Mouse (Mus musculus) midbrain, embryonic 15.5 days (tissue): Measurements from ENCODE around the gene Get4. TPM values are rescaled to one million over a fixed set of nuclear protein-coding genes. Genes with fewer than 3 reads are reported as not detected.

Source experiments
- ATAC-seq: fragments of 200-750 bp; cut with Nextera tagmentation; replicated peaks from 2 replicates; pipeline ENCODE4 v1.8.0; 2017; ENCODE audit warnings: moderate TSS enrichment
- H3K27ac ChIP-seq: fragments of 300-500 bp; sonication (generic); 2 replicates; pipeline ENCODE4 v1.5.1; 2015; ENCODE audit warnings: mild to moderate bottlenecking, inconsistent platforms
- H3K27me3 ChIP-seq: fragments of 300-500 bp; sonication (generic); replicated peaks from 2 replicates; pipeline ENCODE4 v1.6.1; 2015; ENCODE audit warnings: inconsistent platforms
- H3K36me3 ChIP-seq: fragments of 300-500 bp; sonication (generic); replicated peaks from 2 replicates; pipeline ENCODE4 v1.6.1; 2015; ENCODE audit warnings: inconsistent platforms
- H3K4me1 ChIP-seq: fragments of 300-500 bp; sonication (generic); 2 replicates; pipeline ENCODE4 v1.6.1; 2015; ENCODE audit warnings: inconsistent platforms
- H3K4me2 ChIP-seq: fragments of 300-500 bp; sonication (generic); 2 replicates; pipeline ENCODE4 v1.6.1; 2015; ENCODE audit warnings: inconsistent platforms, mild to moderate bottlenecking, moderate library complexity
- H3K4me3 ChIP-seq: fragments of 300-500 bp; sonication (generic); 2 replicates; pipeline ENCODE4 v1.5.1; 2015; ENCODE audit warnings: mild to moderate bottlenecking, inconsistent platforms
- H3K9ac ChIP-seq: fragments of 300-500 bp; sonication (generic); 2 replicates; pipeline ENCODE4 v1.6.1; 2015; ENCODE audit warnings: mild to moderate bottlenecking, inconsistent platforms
- H3K9me3 ChIP-seq: fragments of 300-500 bp; sonication (generic); 2 replicates; pipeline ENCODE4 v1.6.1; 2016; ENCODE audit warnings: inconsistent platforms
- WGBS: fragments of 180-500 bp; shearing (Covaris S2); methylation state at CpG from one replicate; pipeline ENCODE4 v1.1.7; 2015; ENCODE audit warnings: mixed read lengths; 5-methylcytosine and 5-hydroxymethylcytosine counted together
- polyA plus RNA-seq: library from polyadenylated mRNA; unstranded; fragments of >200 nt; fragmentation: Nextera tagmentation; extraction: Ambion mirVana; gene quantifications from 2 replicates; pipeline ENCODE4 v1.2.1, GENCODE M21; 2015

Get4 gene
- polyA plus RNA-seq, 1 experiment from 2014 or later, result 119 TPM

- no peak overlapping the region for H3K4me2 ChIP-seq
- no peaks in the 10 kb centered on the region for H3K36me3 ChIP-seq
- no peaks in the 10 kb centered on the region for H3K4me1 ChIP-seq
- H3K9ac ChIP-seq, result no peak overlapping the region
- no peak overlapping the region for H3K4me3 ChIP-seq
- H3K27me3 ChIP-seq, result no peaks in the 10 kb centered on the region
- 91% methylated on average over 4 of the region's 4 CpGs for WGBS
- ATAC-seq, result no peak
- H3K9me3 ChIP-seq, result no peaks in the 10 kb centered on the region
- no peak overlapping the region for H3K27ac ChIP-seq
These were observed 35.7 kb downstream of the Get4 start for GRCm38 (mm10) chr5:139287787-139288186.

DNA sequence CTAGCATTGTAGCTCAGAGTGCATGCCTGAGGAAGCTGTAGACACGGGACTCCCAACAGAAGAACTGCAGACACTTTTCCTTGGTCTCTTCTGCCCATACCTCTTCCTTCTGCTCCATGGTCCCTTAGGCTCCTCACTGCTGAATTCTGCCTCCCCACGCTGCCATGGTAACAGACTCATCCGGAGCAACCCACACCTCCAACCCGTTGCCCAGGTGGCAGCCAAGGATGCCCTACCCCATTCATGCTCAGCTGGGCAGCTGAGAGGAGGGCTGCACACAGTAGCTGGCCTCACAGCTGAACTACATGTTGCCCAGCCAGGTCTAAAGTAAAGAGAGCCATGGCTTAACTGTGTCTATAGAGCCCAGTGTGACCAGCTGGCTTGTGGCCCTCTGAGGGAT lies 36.5 kb downstream of the Get4 start:
- H3K4me2 ChIP-seq, result no peak overlapping the region
- no peaks in the 10 kb centered on the region for H3K4me1 ChIP-seq
- whole genome bisulfite sequencing, result 76% methylated on average over 4 of the region's 4 CpGs
- no peaks in the 10 kb centered on the region for H3K36me3 ChIP-seq
- H3K27me3 ChIP-seq, result no peaks in the 10 kb centered on the region
- no peaks in the 10 kb centered on the region for H3K9me3 ChIP-seq
- H3K9ac ChIP-seq, result no peak overlapping the region
- H3K4me3 ChIP-seq, result no peak overlapping the region
- no peak overlapping the region for H3K27ac ChIP-seq
- ATAC-seq, result no peak

DNA sequence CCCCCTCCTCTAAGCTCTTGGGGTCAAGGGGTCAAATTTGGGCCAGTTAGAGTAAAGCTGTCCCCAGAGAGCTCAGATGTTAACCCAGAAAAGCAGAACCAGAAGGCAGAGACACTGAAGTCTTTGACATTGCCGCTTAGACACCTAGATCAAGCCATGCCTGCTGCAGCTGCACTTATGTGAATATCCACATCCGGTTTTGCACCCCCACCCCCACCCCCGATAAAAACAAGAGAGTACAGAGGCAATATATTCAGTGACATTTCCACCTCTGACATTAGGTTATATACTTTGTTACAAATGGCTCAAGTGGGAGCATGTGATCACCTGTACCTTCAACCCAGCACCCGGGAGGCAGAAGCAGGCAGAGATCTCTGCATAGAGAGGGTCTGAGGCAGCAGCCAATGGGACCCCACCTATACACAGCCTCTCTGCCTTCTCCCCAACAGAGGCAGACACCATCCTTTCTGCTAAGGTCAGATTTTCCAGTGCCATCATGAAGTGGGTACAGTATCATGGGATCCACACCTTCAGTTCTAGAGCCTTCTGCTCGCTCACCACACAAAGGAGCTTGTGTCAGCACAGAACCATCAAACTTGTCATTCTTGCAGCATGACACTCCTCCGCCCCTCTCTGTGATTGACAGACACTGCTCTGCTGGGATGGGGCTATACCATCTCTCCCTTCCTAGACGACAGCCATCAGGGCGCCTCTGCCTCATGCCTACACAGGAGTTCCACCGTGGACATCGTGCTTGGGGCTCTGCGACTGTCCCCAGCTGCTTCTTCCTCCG lies 38.5 kb downstream of the Get4 start:
- no peak for ATAC-seq
- WGBS, result 89% methylated on average over 12 of the region's 12 CpGs
- Histone ChIP-seq H3K27ac (no peak overlapping the region), H3K9ac (no peak overlapping the region), H3K36me3 (0 out of 2 replicates have a peak, but pooled peaks cover 2% of the 10 kb centered on the region), H3K9me3 (no peaks in the 10 kb centered on the region), H3K4me3 (no peak overlapping the region), H3K4me1 (no peaks in the 10 kb centered on the region), H3K27me3 (no peaks in the 10 kb centered on the region), H3K4me2 (no peak overlapping the region)

DNA sequence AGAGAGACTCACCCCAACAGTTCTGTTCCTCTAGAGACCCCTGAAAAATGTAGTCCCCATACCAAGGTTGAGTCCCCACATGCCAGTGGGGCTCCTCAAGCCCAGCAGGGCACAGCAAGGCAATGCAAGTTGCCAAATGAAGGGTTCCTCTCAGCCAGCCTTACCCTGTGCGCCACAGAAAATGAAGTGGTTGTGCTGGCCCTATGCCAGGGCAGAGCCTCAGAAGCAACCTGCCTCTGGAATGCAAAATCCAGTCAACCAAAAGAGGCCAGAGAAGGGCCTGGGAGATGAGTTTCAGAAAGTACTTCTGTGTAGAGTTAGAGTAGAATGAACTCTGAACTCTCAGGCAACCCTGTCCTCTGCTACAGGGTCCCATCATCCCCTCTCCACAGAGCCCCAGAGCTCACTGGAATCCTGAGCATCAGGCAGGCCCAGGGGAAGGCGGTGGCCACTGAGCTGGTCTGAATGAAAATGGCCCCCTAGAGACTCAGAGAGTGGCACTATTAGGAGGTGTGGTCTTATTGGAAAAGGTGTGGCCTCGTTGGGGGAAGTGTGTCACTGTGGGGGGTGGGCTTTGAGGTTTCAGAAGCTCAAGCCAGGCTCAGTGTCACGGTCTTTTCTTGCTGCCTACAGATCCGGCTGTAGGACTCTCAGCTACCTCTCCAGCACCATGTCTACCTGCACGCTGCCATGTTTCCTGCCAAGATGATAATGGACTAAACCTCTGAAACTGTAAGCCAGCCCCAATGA lies 39.9 kb downstream of the Get4 start:
- Histone ChIP-seq H3K4me2 (no peak overlapping the region), H3K9ac (no peak overlapping the region), H3K27me3 (no peaks in the 10 kb centered on the region), H3K4me1 (no peaks in the 10 kb centered on the region), H3K4me3 (no peak overlapping the region), H3K9me3 (no peaks in the 10 kb centered on the region), H3K36me3 (0 out of 2 replicates have a peak, but pooled peaks cover 2% of the 10 kb centered on the region), H3K27ac (no peak overlapping the region)
- ATAC-seq, result no peak
- 68% methylated on average over 6 of the region's 6 CpGs for WGBS

GRCm38 (mm10) chr5:139294089-139294488 lies 42.0 kb downstream of the Get4 start:
- no peaks in the 10 kb centered on the region for H3K9me3 ChIP-seq
- no peak for ATAC-seq
- H3K4me1 ChIP-seq, result no peaks in the 10 kb centered on the region
- H3K4me3 ChIP-seq, result no peak overlapping the region
- no peak overlapping the region for H3K9ac ChIP-seq
- no peak overlapping the region for H3K27ac ChIP-seq
- H3K4me2 ChIP-seq, result no peak overlapping the region
- 0 out of 2 replicates have a peak, but pooled peaks cover 2% of the 10 kb centered on the region for H3K36me3 ChIP-seq
- no peaks in the 10 kb centered on the region for H3K27me3 ChIP-seq
- WGBS, result 79% methylated on average over 2 of the region's 2 CpGs

DNA sequence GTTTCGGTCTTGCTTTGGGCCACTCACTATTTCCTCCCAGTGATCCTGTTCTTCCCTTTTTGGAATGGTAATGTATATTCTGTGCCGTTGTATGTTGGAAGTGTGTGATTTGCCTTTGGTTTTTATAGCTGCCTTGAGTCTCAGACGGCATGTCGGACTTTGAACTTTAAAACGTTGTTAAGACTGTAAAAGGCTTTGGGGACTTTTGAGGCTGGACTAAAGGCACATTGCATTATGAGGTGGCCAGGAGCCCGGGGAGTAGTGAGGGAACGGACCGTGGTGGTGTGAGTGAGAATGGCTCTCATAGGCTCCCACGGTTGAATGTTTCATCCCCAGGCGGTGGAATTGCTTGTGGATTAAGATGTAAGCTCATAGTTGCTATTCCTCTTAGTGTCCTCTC lies 45.0 kb downstream of the Get4 start:
- no peaks in the 10 kb centered on the region for H3K9me3 ChIP-seq
- H3K9ac ChIP-seq, result no peak overlapping the region
- no peak for ATAC-seq
- 0 out of 2 replicates have a peak, but pooled peaks cover 2% of the 10 kb centered on the region for H3K36me3 ChIP-seq
- H3K4me1 ChIP-seq, result no peaks in the 10 kb centered on the region
- no peak overlapping the region for H3K27ac ChIP-seq
- 82% methylated on average over 10 of the region's 10 CpGs for WGBS
- H3K4me3 ChIP-seq, result no peak overlapping the region
- H3K4me2 ChIP-seq, result no peak overlapping the region
- no peaks in the 10 kb centered on the region for H3K27me3 ChIP-seq

DNA sequence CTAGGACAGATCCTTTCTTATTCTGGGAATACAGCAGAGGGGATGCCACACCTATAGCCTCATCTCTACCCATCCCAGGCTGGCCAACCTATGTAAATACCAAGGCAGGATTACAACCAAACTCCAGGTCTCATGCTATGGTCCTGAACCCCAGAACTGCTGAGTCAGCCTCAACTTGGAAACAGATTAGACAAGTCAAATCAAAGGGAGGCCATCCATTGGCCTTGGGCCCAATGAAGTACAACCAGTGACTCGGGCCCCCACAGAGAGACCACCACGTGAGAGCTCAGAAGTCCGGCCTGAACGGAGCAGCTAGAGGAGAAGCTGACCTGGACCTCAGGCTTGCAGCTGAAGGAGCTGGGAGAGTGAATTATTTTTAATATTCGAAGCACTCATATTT lies 45.6 kb downstream of the Get4 start:
- H3K4me1 ChIP-seq, result no peaks in the 10 kb centered on the region

GRCm38 (mm10) chr5:139302101-139302500 lies 50.0 kb downstream of the Get4 start:
- no peak for ATAC-seq
- 93% methylated on average over 6 of the region's 6 CpGs for WGBS
- Histone ChIP-seq H3K27me3 (no peaks in the 10 kb centered on the region), H3K27ac (no peak overlapping the region), H3K4me2 (no peak overlapping the region), H3K36me3 (no peaks in the 10 kb centered on the region), H3K4me1 (no peaks in the 10 kb centered on the region), H3K9ac (no peak overlapping the region), H3K4me3 (no peak overlapping the region), H3K9me3 (no peaks in the 10 kb centered on the region)

More for the DNA sequence above, 45.6 kb downstream of the Get4 start:
- H3K36me3 ChIP-seq, result 0 out of 2 replicates have a peak, but pooled peaks cover 2% of the 10 kb centered on the region
- ATAC-seq, result no peak
- no peak overlapping the region for H3K4me3 ChIP-seq
- no peak overlapping the region for H3K27ac ChIP-seq
- no peak overlapping the region for H3K4me2 ChIP-seq
- H3K9ac ChIP-seq, result no peak overlapping the region
- H3K9me3 ChIP-seq, result no peaks in the 10 kb centered on the region
- no peaks in the 10 kb centered on the region for H3K27me3 ChIP-seq
- 73% methylated on average over 5 of the region's 5 CpGs for WGBS

GRCm38 (mm10) chr5:139303646-139304061 lies 51.5 kb downstream of the Get4 start:
- no peak overlapping the region for H3K9ac ChIP-seq
- WGBS, result 91% methylated on average over 9 of the region's 9 CpGs
- no peaks in the 10 kb centered on the region for H3K36me3 ChIP-seq
- H3K4me3 ChIP-seq, result no peak overlapping the region
- no peak for ATAC-seq
- H3K4me1 ChIP-seq, result no peaks in the 10 kb centered on the region
- H3K27me3 ChIP-seq, result no peaks in the 10 kb centered on the region
- no peak overlapping the region for H3K4me2 ChIP-seq
- no peaks in the 10 kb centered on the region for H3K9me3 ChIP-seq
- no peak overlapping the region for H3K27ac ChIP-seq

DNA sequence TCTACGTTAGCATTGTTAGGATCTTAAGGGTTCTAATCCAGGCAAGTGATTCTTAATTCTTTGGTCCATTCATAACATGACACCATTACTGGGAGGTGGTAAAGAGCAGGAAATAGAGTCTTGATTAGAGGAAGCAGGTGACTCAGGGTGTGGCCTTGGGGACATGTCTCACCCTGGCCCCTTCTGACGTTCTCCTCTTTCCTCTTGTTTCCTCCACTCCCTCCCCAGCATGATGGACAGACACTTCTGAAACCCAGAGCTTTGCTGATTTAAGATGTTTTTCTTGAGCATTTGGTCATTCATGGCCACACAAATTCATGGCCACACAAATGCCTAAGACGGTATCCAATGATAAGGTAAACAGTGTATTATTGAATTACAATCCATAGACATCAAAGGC lies 57.8 kb downstream of the Get4 start:
- ATAC-seq, result no peak
- no peak overlapping the region for H3K27ac ChIP-seq
- WGBS, result 93% methylated on average over 3 of the region's 3 CpGs
- H3K4me3 ChIP-seq, result no peak overlapping the region
- no peak overlapping the region for H3K4me2 ChIP-seq
- no peaks in the 10 kb centered on the region for H3K9me3 ChIP-seq
- H3K9ac ChIP-seq, result no peak overlapping the region
- H3K27me3 ChIP-seq, result no peaks in the 10 kb centered on the region
- no peaks in the 10 kb centered on the region for H3K36me3 ChIP-seq
- H3K4me1 ChIP-seq, result no peaks in the 10 kb centered on the region

DNA sequence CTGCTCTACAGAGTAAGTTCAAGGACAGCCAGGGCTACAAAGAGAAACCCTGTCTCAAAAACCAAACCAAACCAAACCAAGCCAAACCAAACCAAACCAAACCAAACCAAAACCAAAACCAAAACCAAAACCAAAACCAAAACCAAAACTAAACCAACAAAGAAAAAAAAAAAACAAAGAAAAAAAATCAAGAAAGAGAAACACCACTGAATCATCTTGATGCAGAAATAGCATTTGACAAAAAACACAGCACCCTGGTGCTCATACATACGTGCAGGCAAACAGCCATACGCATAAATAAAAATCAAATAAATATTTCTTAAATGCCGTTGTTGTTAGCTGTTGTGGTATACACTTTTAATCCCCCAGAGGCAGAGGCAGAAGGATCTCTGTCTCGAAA lies 58.4 kb downstream of the Get4 start:
- WGBS, result 85% methylated on average over 4 of the region's 4 CpGs
- no peaks in the 10 kb centered on the region for H3K4me1 ChIP-seq
- no peak overlapping the region for H3K27ac ChIP-seq
- H3K36me3 ChIP-seq, result no peaks in the 10 kb centered on the region
- H3K4me2 ChIP-seq, result no peak overlapping the region
- no peaks in the 10 kb centered on the region for H3K9me3 ChIP-seq
- H3K4me3 ChIP-seq, result no peak overlapping the region
- no peaks in the 10 kb centered on the region for H3K27me3 ChIP-seq
- H3K9ac ChIP-seq, result no peak overlapping the region
- no peak for ATAC-seq

- Histone ChIP-seq H3K4me3 (no peak overlapping the region), H3K27me3 (no peaks in the 10 kb centered on the region), H3K4me2 (no peak overlapping the region), H3K36me3 (no peaks in the 10 kb centered on the region), H3K4me1 (no peaks in the 10 kb centered on the region), H3K27ac (no peak overlapping the region), H3K9me3 (no peaks in the 10 kb centered on the region), H3K9ac (no peak overlapping the region)
- no peak for ATAC-seq
- 89% methylated on average over 9 of the region's 9 CpGs for WGBS
These were observed 59.7 kb downstream of the Get4 start for GRCm38 (mm10) chr5:139311822-139312221.
